Mouse (Mus musculus): ENCODE measurements at regions not wholly inside any gene's neighbourhood (a gene's known extent, or its start where the extent isn't known, plus 50 kb on each side); places are given as distances from the start of the nearest gene placed in this dataset.

DNA sequence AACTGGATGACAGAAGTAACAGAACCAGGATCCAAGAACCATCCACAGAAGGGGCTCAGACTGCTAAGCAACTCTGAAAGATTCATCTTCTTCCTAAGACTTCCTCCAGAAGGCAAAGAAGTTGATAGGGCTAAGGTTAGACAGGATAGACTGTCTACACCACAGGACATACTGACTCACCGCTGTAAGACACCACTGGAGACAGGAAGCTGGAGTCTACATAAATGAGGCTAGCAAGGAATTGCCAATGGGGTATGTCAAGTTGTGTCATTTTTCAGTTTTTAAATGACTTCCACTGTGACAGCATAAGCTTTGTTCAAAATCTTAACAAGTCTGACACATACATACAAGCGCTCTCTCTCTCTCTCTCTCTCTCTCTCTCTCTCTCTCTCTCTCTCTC, 645.4 kb upstream of the Gm10131 start:
- DNase-seq (ENCODE audit: low read depth, low spot score), result no peak

DNA sequence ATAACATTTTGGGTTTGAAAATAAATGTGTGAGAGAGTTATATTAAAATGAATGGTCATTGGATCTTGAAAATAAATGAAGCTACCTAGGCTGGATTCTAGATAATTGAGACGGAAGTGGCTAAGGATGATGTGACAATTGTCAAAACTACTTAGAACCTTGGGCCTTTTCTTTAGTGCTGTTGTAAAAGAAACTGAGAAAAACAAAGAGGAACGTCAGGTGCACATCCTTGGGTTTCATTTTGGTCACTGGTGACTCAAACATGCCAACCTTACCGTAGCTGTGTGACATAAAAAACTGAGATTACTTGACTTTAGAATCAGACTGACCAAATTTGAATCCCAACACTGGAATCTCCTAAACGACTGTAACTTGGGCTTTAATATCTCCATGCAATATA, 644.6 kb upstream of the Gm10131 start:
- no peak for DNase-seq (ENCODE audit: low read depth, low spot score)

DNA sequence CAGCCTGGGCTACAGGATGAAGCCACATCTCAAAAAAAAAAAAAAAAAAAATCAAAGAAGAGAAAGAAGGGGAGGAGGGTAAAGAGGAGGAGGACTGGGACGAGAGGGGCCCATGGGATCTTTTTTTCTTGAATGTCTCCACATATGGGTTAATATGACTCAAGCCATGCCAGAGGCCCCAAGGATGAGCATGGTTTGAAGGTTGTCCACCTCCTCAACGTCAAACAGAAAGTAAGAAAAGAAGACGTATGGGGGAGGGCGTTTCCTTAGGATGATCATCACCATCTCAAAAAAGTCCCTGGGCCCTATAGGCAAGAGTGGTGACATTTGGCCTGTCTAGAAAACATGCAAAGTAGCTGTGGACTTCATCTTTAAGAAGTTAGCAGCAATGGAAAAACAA, 643.9 kb upstream of the Gm10131 start:
- no peak for DNase-seq (ENCODE audit: low read depth, low spot score)

DNA sequence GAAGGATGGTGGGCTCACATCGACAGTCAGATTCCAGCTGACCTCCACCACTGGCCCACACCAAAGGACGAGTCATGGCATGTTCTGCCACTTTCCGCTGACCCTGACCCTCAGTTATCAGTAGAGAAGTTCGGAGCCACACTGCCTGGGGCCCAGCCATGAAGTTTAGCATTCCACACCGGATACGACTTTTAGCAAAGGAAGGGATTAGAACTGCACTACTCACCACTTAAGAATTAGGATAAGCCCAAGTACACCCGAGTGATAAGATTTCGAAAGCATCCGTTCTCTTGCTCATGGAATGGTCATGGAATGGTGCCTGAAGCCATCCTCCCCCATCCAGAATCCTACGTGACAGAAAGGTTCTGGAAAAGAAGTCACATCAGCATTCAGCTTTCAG, 641.5 kb upstream of the Gm10131 start:
- DNase-seq (ENCODE audit: low read depth, low spot score), result no peak

DNA sequence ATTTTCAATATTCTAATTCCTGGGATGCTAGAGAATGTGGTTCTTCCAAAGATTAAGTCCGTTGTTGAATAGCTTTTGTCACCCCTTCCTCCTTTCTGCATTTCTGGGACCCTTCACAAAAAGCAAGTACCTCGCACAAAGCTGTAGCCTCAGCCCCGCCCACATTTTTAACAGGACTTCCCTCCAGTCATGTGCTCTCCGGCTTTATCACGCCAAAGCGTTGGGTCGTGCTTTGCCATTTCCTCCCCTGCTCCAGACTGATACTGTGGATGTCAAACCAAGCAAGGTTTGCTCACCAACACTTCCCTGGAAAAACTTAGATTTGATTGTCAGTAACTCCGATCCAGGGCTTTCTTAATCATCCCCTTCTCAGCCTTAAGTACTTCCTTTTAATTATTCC, 637.0 kb upstream of the Gm10131 start:
- no peak for DNase-seq (ENCODE audit: low read depth, low spot score)

DNA sequence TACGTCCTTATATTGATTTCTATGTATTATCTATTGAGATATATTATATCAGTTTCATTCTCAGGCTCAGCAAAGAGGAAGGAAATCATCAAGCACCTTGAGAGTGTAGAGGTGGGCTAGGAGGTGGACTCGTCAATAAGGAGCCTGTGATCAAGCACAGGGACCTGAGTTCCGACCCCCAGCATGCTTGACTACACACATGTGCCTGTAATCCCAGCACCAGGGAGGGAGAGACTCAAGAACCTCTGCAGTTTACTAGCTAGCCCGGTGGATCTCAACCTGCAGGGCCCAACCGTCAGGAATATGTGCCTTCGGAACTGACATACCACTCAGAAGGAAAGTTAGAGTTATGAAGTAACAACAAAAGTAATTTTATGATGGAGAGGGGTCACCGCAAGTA, 634.2 kb upstream of the Gm10131 start:
- no peak for DNase-seq (ENCODE audit: low read depth, low spot score)

DNA sequence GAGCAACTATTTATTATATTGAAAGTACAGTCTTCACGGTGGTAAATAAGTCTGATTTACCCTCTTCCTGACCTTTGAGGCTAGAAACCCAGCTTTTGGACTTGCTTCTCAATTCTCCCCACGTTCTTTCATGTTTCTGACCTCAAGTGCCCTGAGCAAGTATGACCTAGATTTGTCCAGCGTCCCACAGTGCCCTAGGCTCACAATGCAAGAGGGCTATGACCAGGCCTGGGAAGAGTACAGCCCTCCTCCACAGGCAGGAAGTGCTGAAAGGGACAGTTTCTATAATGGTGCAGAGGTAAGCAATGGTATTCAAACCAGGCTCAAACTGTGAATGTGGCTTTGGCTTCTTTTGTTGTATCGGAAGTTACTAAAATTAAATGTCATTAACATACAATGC, 633.1 kb upstream of the Gm10131 start:
- no peak for DNase-seq (ENCODE audit: low read depth, low spot score)

DNA sequence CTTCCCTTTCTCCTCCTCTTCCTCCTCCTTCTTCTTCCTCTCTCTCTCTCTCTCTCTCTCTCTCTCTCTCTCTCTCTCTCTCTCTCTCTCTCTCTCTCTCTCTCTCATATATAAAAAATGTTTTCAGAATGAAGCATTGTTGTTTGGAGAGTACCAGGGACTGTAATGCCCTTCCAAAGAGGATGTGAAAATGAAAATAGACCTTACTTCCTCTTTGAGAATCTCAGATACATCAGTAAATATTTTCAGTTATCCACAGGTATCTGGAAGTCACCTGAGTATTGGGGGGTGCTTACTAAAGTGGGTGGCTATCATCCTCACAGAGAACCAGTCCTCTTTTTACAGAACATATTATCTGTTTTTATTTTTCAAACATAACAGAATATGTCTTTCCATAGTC, 632.6 kb upstream of the Gm10131 start:
- DNase-seq (ENCODE audit: low read depth, low spot score), result no peak

DNA sequence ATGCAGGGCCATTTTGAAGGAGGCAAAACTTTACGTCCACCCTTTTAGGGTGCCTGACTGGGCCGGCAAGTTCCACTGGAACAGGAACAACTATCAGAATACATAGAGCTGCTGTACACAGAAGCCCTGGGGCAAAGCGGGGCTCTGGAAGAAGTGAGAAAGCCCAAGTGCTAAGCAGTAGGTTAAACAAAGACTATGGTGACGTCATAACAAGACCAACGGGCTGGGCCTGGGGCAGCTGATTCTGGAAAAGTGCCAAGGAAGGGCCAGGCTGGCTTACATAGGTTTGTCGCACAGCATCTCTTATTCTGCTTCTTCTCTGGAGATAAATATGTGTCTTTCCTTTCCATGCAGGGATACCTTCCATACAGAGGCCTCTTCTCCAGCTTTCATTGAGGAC, 631.6 kb upstream of the Gm10131 start:
- DNase-seq (ENCODE audit: low read depth, low spot score), result no peak

DNA sequence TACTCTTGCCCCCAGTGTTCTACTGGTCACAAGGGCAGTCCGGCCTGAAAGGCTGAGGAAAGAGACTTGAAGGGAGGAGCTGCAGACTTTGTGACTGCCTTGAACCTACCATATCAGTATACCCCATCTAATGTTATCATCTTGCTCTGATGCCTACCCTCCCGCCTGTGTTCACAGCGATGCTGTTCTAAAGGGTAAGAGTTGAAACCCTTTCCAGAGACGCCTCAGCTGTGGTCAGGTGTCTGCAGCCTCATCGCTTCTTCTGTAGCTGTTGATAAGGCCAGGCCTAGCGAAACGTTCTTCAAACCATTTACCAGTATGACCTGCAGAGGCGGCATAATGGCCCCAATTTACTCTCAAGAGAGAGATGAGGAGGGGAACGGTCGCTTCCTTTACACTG, 629.3 kb upstream of the Gm10131 start:
- no peak for DNase-seq (ENCODE audit: low read depth, low spot score)

DNA sequence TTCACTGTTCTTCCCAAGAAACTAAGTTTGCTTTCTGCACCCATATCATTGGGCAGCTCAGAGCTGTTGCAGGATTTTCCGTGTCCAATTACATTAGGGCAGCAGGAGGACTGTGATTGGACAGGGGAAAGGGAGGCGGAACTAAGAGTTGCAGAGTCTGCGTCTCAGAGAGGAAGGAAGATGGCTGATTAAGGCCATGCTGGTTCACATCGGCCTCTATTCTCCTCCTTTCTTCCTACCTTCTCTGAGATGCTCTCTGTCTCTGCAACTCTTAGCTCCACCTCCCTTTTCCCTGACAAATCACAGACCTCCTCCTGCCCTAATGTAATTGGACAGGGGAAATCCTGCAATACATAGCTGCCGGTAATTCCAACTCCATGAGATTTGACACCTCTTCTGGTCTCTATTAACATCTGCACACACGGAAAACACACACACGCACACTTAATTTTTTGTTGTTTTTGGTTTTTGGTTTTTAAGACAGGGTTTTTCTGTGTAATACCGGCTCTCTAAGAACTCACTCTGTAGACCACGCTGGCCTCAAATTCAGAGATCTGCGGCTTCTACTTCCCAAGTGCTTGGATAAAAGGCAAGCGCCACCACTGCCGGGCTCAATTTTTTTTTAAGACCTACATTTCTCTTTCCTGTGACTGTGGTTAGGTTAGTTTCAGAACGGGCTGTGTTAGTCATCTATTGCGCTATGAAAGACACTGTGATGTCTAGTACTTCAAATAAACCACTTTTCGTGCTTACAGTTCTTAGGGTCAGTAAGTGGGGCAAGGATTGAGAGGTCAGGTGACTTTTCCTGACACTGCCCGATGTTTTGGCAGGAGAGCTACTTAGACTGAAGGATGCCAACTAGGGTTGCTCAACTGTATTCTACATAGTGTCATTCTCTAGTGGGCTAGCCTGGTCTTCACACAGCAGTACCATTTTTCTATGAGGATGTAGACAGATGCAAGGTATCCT, 628.6 kb upstream of the Gm10131 start:
- no peak for DNase-seq (ENCODE audit: low read depth, low spot score)

DNA sequence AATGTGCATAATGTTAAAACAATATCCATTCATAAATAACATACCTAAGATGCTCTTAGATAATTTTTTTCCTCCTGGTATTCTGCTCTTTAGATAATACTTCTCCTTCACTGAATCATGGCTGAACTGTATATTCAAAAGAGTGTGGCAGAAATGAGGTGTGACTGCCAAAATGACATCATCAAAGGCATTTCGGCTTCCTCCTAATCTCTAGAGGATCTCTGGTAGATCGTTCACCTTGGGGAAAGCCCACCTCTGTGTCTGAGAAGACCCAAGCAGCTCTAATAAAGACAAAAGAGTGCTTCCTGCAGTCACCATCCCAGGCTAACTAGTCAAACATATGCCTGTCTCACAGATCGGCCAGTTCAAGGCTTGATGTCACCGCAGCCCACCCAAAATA, 624.7 kb upstream of the Gm10131 start:
- no peak for DNase-seq (ENCODE audit: low read depth, low spot score)

DNA sequence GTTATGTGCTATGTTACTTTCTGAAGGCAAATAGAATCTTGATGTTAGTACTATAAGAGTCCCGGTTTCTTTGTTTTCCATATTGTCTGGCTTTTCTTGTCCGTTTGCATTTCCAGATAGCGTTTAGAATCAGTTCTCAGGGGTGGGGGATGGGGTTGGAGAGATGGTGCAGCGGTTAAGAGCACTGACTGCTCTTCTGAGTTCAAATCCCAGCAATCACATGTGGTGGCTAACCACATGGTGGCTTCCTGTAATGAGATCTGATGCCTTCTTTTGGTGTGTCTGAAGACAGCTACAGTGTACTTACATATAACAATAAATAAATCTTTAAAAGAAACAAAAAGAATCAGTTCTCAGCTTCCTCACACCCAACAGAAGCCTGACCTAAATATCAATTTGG, 623.5 kb upstream of the Gm10131 start:
- DNase-seq (ENCODE audit: low read depth, low spot score), result no peak

DNA sequence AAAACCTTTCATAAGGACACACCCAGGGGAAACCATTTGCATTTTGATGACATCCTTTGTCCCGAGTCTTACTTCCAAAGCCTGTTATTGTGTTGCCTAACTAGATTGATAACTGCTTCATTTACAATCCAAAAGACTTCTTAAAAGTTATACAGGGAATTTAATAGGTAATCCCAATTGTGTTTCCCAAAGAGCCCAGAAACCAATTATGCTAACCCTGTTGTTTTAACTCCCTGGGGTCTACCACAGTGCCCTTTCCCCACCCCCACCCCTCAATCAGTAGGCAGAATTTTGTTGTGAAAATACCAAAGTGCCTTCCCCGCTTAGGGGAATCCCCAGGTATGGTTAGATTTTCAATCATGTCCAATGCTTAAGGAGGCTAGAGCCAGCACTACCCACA, 621.3 kb upstream of the Gm10131 start:
- DNase-seq (ENCODE audit: low read depth, low spot score), result peak; percentile 91

DNA sequence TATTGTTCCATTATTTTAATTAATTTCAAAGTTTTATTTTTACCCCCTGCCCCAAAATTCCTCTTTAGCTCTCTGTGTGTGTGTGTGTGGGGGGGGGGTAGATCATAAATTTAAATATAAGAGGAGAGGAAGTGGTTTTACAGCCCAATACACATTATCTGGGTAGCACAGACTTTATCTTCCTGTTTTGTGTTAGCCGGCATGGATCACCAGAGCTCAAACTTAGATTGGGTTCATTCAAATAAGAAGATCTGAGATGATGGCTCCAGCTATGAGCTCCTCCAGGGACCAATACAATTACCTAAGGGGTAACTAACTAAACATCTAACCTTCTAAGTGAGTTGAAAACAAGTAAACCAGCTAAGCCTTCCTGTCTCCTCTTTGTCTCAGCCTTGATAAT, 620.8 kb upstream of the Gm10131 start:
- no peak for DNase-seq (ENCODE audit: low read depth, low spot score)

DNA sequence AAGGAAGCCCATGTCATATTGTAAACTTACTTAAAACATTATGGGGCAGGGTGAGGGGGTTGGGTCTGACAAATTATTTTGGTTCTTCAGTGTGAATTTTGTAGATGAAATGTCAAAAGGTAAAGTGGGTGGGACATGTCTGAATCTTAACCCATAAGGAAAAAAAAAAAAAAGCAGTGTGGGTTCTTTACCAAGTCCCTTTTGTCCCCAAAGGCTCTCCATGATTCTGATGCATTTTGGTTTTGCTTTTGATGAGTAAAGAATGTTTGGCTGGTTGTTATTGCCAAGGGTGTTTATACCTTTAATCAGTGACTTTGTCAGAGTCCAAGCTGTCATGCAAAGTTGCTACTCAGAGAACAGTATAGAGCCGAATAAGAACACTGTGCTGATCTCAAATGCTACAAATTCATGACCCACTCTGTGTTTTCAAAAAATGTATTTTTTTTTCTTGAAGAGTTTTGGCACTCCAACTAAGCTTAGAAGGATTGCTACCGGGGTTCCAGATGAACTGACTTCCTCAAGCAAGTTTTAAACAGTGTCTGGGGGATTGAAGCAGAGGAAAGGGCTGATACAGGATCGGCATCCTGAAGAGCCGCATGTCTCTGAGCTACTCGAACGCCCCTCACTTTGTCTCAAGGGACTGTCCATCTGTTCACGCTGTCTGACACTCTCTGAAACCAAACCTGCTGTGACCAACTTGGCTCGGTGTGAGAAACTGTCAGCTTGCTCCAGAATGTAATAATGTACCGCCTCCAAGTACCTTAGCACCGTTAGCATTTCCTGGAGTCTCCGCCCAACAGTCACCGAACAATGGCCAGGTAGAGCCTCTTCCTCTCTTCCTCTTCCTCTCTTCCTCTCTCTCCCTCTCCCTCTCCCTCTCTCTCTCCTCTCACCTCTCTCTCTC, 619.8 kb upstream of the Gm10131 start:
- DNase-seq (ENCODE audit: low read depth, low spot score), result no peak

DNA sequence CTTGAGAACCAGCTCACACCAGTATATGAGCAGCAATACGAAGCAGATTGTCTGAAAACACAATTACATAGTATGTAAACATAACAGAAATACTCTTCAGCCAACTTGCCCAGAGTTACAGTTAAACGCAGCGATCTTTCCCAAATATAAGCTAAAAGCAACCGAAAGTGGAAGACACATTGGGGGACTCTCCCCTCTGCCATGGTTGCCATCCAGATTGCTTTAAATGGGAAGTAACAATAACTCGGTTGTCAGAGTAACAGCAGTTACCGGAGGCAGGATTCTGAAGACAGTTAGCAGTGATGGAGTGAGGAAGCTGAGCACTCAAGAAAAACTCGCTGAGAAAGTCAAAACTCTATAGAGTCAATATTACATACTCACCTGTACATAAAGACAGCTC, 618.0 kb upstream of the Gm10131 start:
- no peak for DNase-seq (ENCODE audit: low read depth, low spot score)

DNA sequence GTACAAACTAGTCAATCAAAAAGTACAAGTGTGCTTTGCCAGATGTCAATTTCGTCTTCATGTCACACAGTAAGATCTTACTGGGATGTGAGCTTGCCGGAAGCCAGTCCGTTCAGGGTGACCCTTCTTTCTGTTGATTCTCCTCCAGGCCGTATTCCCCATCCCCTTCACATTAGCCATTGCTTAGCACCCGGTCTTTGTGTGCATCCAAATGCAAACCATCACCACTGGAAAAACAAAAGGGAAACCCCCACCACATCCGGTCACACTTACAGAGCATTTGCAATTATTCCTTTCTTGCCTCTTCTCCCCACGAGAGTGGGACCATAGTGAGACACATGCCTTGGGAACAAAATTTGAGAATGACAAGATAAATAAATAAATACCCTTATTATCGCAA, 616.2 kb upstream of the Gm10131 start:
- peak; percentile 95 for DNase-seq (ENCODE audit: low read depth, low spot score)

DNA sequence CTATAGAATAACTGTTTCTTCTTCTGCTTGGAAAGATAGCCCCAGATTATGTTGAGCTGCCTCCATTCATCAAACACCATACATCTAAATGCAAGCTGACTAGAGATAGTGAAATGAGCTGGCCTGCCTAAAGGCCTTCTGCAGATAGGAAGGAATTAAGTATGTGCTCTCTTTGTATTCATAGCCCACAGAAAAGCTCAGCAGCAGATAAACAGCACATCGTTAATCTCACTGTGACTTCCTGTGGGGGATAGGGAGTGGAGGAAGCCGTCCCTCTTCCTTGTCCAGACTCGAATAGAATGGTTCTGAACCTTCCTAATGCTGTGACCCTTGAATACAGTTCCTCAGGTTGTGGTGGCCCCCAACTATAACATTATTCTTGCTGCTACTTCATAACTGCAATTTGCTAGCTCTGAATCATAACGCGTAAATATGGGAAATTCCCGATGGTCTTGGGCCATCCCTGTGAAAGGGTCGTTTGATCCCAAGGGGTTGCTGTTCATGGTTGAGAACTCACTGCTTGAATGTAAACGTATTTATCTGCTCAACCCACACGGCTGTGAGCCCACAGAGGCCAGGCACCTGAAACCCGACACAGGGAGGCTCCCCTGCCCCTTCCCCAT, 614.7 kb upstream of the Gm10131 start:
- no peak for DNase-seq (ENCODE audit: low read depth, low spot score)

DNA sequence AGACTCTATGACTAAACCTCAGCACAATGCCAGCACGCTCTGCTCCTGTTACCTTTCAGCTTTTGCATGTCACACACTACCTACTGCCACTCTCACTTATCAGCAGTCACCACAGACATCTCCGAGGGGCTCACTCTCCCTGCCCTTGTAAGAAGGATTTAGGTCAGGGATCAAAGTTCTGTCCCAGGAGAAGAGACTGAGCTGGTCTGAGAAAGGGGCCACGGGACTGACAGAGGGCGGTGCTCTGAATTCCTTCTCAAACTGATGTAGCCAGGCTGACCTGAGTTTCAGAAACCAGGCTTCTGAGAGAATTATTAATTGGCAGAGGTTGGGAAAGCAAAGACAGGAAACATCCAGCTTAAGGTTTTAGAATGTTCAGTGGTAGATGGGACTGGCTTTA, 614.0 kb upstream of the Gm10131 start:
- DNase-seq (ENCODE audit: low read depth, low spot score), result no peak

DNA sequence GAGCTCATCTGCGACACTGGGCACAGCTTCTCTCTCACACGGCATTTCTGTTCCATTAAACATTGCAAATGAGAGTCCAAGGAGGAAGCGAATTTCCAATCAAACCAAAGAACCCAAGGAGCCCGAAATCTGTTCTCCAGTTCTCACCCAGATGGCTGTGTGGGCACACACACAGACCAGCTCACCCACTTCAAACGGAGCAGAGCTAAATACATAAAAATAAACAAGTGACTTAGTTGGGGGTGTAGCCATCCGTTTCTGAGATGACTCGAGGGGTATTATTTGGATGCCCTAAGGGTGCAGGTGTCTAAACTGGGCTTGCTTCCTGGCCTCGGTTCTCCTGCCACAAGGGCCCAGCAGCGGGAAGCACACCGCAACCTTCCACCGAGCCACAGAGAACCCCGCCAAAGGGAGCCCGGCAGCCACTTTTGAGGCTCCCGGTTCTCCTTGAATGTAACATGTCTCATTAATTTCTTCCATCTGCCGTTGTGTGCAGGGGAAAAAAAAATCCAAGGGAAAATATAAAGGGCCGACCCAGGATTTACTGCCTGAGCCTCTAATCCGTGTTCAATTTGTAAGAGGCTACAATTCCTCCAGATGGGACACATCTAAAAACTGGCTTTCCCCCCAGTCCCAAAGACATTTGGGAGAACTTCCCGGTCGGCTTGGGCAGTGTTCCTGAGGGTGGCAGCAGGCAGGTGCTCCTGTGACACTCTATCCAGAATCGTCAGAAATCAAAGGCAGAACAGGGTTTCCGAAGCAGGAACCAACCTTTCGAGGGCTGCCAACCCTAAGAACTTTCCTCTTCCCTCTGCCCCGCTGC, 598.6 kb upstream of the Gm10131 start:
- DNase-seq (ENCODE audit: low read depth, low spot score), result no peak

All from ES-CJ7 (cell line).